Mouse (Mus musculus) lung, postnatal 0 days (tissue): ENCODE measurements around the gene Shmt2.

Experiments
- CTCF ChIP-seq: IDR thresholded peaks from 2 replicates; pipeline ENCODE4 v1.5.1; 2016; ENCODE audit warnings: antibody characterized with exemption, mild to moderate bottlenecking
- EP300 ChIP-seq: IDR thresholded peaks from 2 replicates; pipeline ENCODE4 v1.6.1; 2016; ENCODE audit warnings: antibody characterized with exemption, mild to moderate bottlenecking, control low read depth

- TF ChIP-seq CTCF (no peak), EP300 (no peak)
Measured at GRCm38 (mm10) chr10:127514111-127514698, 8.0 kb downstream of the Shmt2 start.
